Mouse (Mus musculus): ENCODE measurements at regions not wholly inside any gene's neighbourhood (a gene's known extent, or its start where the extent isn't known, plus 50 kb on each side); places are given as distances from the start of the nearest gene placed in this dataset.

GRCm38 (mm10) chr17:3811187-3811586 lies 115.1 kb upstream of the Nox3 start:
- TF ChIP-seq CTCF (IDR thresholded peaks at IDR 0.05; ENCODE audit: extremely low read depth, insufficient read depth, low read length) (no peak), POLR2A (IDR thresholded peaks at IDR 0.05; ENCODE audit: extremely low read depth, insufficient read depth, low read length) (no peak)
